Mouse (Mus musculus): Measurements from ENCODE around the gene Rabgef1.

GRCm38 (mm10) chr5:130180362-130180761 lies 8.8 kb downstream of the Rabgef1 start:
- TF ChIP-seq POLR2A (IDR thresholded peaks at IDR 0.05; ENCODE audit: control insufficient read depth, extremely low read depth, insufficient read depth, low read length, poor library complexity) (no peak), CTCF (IDR thresholded peaks at IDR 0.05; ENCODE audit: borderline replicate concordance, control insufficient read depth, extremely low read depth, insufficient read depth, low read length, poor library complexity) (no peak)

Measured in thymus, adult 2 months (tissue).